Mouse (Mus musculus) cerebellum, adult (tissue): ENCODE results near the gene Perp.
A peak's percentile ranks its signal among the peaks of the same experiment; 100 is the strongest.

ENCODE experiments used
- ATAC-seq: cut with Nextera tagmentation; 2 replicates; pipeline ENCODE4 v1.9.2; 2017; ENCODE audit warnings: mild to moderate bottlenecking, moderate library complexity, mixed read lengths; ENCODE audit not compliant: insufficient number of reproducible peaks, low FRiP score, low TSS enrichment

The Perp gene

DNA sequence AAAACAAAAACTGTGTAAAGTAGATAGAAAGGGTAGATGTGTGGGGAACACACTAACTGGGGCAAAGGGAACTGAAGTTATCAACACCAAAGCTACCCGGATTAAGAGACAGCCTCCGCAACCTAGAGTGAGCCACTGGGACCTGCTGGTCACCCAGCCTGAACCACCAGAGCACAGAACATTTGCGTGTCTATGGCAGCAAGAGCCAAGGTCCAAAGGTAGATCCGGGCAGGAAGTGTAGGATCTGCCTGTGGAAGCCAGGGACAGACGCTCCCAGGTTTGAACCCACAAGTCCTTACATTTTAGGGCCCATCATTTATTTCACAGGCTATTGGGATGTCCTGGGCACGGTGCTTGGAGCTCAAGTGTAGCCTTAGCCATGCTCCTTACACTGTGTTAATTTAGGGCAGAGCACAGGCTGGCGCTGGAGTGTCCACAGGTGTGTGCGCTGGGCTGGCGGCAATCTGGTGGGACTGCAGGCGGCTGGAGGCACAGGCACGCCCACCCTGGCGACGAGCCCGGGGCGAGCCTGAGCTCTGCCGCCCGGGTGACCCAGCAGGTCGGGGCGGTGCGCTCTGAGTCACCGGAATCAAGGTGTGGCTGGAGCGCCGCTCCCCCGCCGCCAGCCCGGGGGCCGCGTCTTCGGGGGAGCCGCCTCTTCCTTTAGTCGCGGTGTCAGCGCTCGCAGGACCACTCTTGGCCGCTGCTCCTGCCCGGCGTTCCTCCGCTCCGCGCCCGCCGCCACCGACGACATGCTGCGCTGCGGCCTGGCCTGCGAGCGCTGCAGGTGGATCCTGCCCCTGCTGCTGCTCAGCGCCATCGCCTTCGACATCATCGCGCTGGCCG is at the start of gene Perp:
Gene Perp (plus strand): TSS at position 580 of the 846 bp plus-strand sequence.
- peak; percentile 81 for ATAC-seq

DNA sequence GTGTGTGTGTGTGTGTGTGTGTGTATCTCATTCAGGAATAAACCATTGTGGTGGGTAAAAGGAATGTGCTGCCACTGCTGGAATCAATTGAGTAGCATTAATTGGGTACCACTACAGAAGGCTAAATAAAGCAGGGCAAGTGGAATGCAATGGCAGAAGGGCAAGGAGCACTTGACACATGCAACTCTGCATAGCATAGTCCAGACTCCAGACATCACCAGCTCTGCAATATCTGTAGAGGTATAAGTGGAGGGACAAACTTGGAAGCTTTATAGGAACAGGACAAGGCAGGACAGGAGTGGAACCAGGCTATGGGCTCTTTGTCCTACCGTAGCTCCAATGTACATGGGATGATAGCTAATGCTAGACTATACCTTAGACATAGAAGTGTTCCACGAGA is 33.1 kb upstream of the Perp start:
- ATAC-seq: no peak

- peak; percentile 87 for ATAC-seq
These were observed 28.3 kb upstream of the Perp start for GRCm38 (mm10) chr10:18816560-18816959.

GRCm38 (mm10) chr10:18825143-18825542 is 19.7 kb upstream of the Perp start:
- no peak for ATAC-seq

- no peak for ATAC-seq
These were observed 18.7 kb upstream of the Perp start for GRCm38 (mm10) chr10:18826107-18826506.

DNA sequence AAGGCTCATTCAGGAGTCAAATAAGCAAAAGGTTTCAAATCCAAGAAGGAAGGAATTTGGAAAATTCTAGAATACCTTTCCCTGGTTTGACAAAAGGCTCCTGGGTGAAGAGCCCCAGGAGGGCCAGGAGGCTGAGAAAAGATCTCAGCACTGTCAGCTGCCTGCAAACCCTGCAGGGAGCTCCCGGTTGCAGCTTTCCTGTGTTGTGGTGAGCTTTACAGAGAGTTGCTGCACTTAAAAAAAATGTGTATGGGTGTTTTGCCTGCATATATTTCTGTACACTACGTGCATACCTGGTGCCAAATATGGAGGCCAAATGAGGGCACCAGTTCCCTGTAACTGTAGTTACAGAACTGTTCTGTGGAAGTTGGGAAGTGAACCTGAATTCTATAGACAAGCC is 16.9 kb upstream of the Perp start:
- ATAC-seq: peak; percentile 54; the same call in 1 of the 2 replicates

DNA sequence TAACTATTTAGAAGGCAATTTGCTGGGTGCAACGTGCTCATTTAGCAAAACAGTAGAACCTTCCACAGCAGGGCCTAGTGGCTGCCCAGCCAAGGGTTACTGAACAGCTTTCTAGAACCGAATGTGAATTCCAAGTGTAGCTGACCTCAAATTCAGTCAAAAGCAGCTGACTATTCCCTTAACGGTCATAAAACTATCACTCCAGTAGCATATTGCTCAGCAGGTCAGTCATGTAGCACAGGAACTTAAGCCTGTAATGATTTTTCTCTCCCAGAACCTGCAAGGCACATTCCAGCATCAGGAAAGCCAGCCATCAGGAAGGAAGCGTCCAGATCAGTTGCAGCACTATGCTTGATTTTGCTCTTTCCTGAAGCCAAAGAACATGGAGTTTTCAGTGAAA is 14.5 kb upstream of the Perp start:
- ATAC-seq: no peak

DNA sequence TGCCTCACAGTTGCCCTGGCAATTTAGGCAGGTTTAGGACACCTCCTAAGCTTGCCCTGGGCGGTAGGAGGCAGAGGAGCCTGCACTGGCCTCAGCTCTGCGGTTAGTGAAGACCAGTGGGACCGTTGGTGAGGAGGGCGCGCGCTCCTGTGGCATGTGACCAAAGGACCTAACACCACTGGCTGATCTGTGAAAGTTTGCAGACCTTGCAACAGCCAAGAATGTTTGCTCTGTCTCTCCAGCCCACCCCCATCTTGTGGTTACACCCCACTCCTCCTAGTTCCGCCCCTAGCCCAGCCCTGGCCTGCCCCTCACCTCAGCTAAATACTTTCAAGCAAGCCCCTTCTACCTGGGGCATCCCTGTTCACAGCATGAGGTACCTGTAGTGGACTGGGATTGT is 13.0 kb upstream of the Perp start:
- ATAC-seq: no peak

DNA sequence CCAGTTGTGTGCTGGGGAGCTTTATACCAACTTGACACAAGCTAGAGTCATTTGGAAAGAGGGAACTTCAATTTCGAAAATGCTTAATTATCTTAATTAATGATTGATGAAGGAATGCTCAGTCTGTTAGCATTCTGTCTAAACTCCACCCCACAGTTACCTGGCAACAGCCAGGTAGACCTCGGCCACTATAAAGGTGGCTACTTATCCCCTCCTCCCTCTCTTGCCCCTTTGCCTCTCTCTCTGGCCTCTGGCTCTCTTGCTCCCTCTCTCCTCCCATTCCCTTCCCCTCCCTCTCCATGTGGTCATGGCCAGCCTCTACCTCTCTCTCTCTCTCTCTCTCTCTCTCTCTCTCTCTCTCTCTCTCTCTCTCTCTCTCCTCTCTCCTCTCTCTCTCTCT is 10.4 kb upstream of the Perp start:
- no peak for ATAC-seq

DNA sequence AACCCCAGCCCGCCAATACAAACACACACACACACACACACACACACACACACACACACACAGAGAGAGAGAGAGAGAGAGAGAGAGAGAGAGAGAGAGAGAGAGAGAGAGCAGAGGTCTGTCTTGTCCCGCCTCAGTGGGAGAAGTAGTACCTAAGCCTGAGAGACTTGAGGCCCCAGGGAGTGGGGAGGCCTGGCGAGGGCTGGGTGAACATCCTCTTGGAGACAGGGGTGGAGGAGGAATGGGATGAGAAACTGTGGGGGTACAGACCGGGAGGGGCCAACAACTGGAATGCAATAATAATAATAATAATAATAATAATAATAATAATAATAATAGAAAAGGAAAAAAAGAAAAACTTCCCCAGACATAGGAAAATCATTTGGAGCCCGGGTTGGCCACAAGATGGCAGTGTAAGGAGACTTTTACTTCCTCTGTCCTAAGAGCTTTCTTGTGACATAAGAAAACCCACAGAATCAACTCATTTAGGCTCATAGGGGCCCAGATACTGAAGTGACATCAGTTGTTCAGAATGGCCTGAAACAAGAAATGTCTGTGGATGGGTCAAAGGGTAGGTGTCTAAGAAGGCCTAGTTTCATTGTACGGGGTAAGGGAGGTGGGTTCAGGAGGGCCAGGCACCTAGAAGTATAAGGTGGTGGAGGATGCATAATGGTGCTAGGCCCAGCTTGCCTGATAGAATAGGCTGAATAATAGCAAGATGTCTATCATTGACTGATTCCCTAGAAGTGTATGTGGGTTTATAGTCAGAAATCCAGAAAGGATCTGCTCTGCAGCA is 8.9 kb upstream of the Perp start:
- 0 out of 2 replicates have a peak, but pooled peaks have one; percentile 56 for ATAC-seq

- no peak for ATAC-seq
These were observed 5.3 kb upstream of the Perp start for GRCm38 (mm10) chr10:18839530-18839929.

DNA sequence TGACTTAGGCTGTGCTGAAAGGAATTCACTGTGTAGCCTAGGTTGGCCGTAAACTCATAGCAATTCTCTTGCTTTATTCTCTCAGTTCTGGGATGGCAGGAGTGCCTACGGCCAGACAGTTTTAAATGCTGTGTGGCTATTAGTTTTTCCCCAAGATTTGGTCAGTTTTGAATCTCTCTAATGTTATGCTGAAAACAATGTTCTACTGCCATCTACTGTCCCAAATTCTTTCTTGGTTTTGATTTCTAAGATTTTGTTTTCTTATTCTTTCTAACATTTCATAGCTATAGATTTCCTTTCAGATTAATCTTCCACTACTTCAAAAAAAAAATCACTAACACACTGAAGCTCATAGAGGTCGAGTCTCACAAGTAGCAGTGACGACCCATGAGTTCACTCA is 4.1 kb upstream of the Perp start:
- no peak for ATAC-seq

- ATAC-seq: no peak
These were observed 455 bp downstream of the Perp start for GRCm38 (mm10) chr10:18845287-18845662.

- ATAC-seq: no peak
These were observed 891 bp downstream of the Perp start for GRCm38 (mm10) chr10:18845711-18846110.

- no peak for ATAC-seq
These were observed 1.8 kb downstream of the Perp start for GRCm38 (mm10) chr10:18846474-18847264.

GRCm38 (mm10) chr10:18850177-18850576 is 5.4 kb downstream of the Perp start:
- no peak for ATAC-seq

DNA sequence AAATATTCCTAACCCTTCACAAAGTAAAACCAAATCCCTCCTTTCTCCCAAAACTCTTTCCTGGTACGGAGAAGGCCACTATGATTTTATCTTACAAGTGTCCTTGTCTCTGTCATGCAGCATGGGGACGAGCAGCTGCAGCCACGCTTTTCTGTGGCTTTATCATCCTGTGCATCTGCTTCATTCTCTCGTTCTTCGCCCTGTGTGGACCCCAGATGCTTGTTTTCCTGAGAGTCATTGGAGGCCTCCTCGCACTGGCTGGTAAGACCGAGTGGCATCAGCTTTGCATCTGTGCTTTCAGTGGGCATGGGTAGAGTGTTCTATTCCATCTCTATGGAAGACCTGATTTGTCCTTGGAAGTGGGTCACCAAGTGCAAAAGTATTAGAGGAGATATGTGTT is 8.6 kb downstream of the Perp start:
- ATAC-seq: no peak

DNA sequence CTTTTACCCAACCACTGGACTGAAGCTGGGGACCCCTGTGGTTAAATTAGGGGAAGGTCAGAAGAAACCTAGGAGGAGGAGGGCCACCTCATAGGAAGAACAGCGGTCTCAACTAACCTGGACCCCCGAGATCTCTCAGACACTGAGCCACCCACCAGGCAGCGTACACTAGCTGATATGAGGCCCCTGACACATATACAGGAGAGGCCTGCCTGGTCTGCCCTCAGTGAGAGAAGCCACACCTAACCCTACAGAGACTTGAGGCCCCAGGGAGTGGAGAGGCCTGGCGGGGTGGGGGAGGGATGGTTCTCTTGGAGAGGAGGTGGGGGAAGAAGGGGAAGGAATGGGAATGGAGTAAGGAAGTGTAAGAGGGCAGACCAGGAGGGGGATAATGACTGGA is 12.4 kb downstream of the Perp start:
- ATAC-seq: no peak

GRCm38 (mm10) chr10:18859632-18860031 is 14.8 kb downstream of the Perp start:
- no peak for ATAC-seq

GRCm38 (mm10) chr10:18860119-18860824 is 15.5 kb downstream of the Perp start:
- no peak for ATAC-seq
